Comparison of ENCODE assay signal across 8 mouse cellular contexts in the genomic region with DNA sequence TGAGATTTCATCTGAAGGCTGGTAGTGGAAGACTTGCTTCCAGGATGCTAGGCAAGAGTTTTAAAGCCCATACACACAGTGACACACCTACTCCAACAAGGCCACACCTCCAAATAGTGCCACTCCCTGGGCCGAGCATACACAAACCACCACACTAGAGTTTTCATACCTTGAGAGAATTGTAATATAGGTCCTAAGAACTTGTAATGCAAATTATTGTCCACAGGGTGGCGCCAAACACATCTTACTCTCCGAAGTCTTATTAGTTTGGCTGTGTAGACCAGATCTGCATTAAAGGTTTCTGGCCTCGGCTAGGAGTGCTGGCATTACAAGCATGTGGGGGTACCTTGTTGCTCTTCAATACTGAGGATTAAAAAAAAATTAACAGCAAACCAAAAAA. TPM values are rescaled to one million over a fixed set of nuclear protein-coding genes. Genes with fewer than 3 reads are reported as not detected.
DNase-seq lines count a peak whose midpoint lies in the region; ATAC-seq and TF ChIP-seq lines count a peak whose summit lies in the region.

No protein-coding gene starts in this region.

- no peak for TF ChIP-seq CTCF in thymus, adult 2 months (IDR thresholded peaks at IDR 0.05; ENCODE audit: borderline replicate concordance, control insufficient read depth, extremely low read depth, insufficient read depth, low read length, poor library complexity)

- H3K36me3 ChIP-seq in thymus, adult 2 months (ENCODE audit: control insufficient read depth, insufficient read depth, low read length), result no peaks in the 10 kb centered on the region
- H3K36me3 ChIP-seq in forebrain, embryonic 16.5 days (ENCODE audit: control insufficient read depth, insufficient read depth), result peaks cover 12% of the 10 kb centered on the region; the same call in 1 of the 2 replicates
- peaks cover 24% of the 10 kb centered on the region for H3K36me3 ChIP-seq in intestine, embryonic 14.5 days (ENCODE audit: control insufficient read depth, insufficient read depth, low read length)
- peaks cover 2% of the 10 kb centered on the region; the same call in 1 of the 2 replicates for H3K36me3 ChIP-seq in midbrain, embryonic 11.5 days (ENCODE audit: control insufficient read depth, insufficient read depth, low read length)

- no peak overlapping the region for H3K4me3 ChIP-seq in thymus, adult 2 months (ENCODE audit: control insufficient read depth, insufficient read depth, low read length)
- no peak overlapping the region for H3K4me3 ChIP-seq in forebrain, embryonic 16.5 days (replicated peaks; ENCODE audit: low read length)
- no peak overlapping the region for H3K4me3 ChIP-seq in intestine, embryonic 14.5 days (ENCODE audit: low read depth, low read length)
- H3K4me3 ChIP-seq in midbrain, embryonic 11.5 days (ENCODE audit: low read depth, low read length), result no peak overlapping the region

- no peaks in the 10 kb centered on the region for H3K9me3 ChIP-seq in forebrain, embryonic 16.5 days (ENCODE audit: control insufficient read depth, low read length)
- no peaks in the 10 kb centered on the region for H3K9me3 ChIP-seq in intestine, embryonic 14.5 days (ENCODE audit: control insufficient read depth, low read length)
- H3K9me3 ChIP-seq in midbrain, embryonic 11.5 days (ENCODE audit: control insufficient read depth, low read length), result no peaks in the 10 kb centered on the region

- ATAC-seq in cerebellum, adult (ENCODE audit: insufficient number of reproducible peaks, low FRiP score, low TSS enrichment), result peak; percentile 61; the same call in 1 of the 2 replicates
- peak; percentile 61 for ATAC-seq in forebrain, embryonic 16.5 days
- ATAC-seq in intestine, embryonic 14.5 days (replicated peaks; ENCODE audit: low FRiP score, low TSS enrichment, low read depth), result 0 out of 2 replicates have a peak, but pooled peaks have one; percentile 34
- peak; percentile 62; the same call in 1 of the 2 replicates for ATAC-seq in midbrain, embryonic 11.5 days (ENCODE audit: low FRiP score)

- DNase-seq in thymus, adult 2 months, result peak; percentile 43
- DNase-seq in thymus, adult 18-20 months, result no peak
- peak; percentile 73 for DNase-seq in intestine, embryonic 14.5 days (ENCODE audit: low spot score)
- peak; percentile 47 to 64 for DNase-seq in left cerebral cortex, postnatal 10 days (ENCODE audit: extremely low spot score in 1 of 2, low spot score in 2 of 2)
- DNase-seq in midbrain, embryonic 11.5 days (ENCODE audit: low spot score, missing footprints), result peak; percentile 95
- peak; percentile 23 for DNase-seq in spleen, adult 12 weeks (ENCODE audit: low spot score)

- H3K4me2 ChIP-seq in forebrain, embryonic 16.5 days (ENCODE audit: low read length), result no peak overlapping the region
- no peak overlapping the region for H3K4me2 ChIP-seq in intestine, embryonic 14.5 days (ENCODE audit: low read length)
- H3K4me2 ChIP-seq in midbrain, embryonic 11.5 days, result no peak overlapping the region

- intact Hi-C loops in left cerebral cortex, postnatal 10 days (cut with DNase I), result loop anchor here (5.0 kb wide), 2 partner anchors 39 to 94 kb away; a partner anchor contains a TSS

- H3K9ac ChIP-seq in forebrain, embryonic 16.5 days (replicated peaks; ENCODE audit: low read depth, low read length), result no peak overlapping the region
- H3K9ac ChIP-seq in intestine, embryonic 14.5 days (ENCODE audit: low read length), result no peak overlapping the region
- H3K9ac ChIP-seq in midbrain, embryonic 11.5 days (ENCODE audit: low read length), result no peak overlapping the region

- no peak for TF ChIP-seq POLR2A in thymus, adult 2 months (IDR thresholded peaks at IDR 0.05; ENCODE audit: control insufficient read depth, extremely low read depth, insufficient read depth, low read length, poor library complexity)

- H3K27ac ChIP-seq in thymus, adult 2 months (ENCODE audit: control insufficient read depth, insufficient read depth, low read length), result no peak overlapping the region
- no peak overlapping the region for H3K27ac ChIP-seq in forebrain, embryonic 16.5 days (ENCODE audit: low read length)
- H3K27ac ChIP-seq in intestine, embryonic 14.5 days (ENCODE audit: low read depth), result no peak overlapping the region
- no peak overlapping the region for H3K27ac ChIP-seq in midbrain, embryonic 11.5 days (ENCODE audit: low read depth, low read length)

- WGBS in thymus, adult 2 months, result 4% methylated on average over 4 of the region's 4 CpGs
- WGBS in forebrain, embryonic 16.5 days, result 6% methylated on average over 4 of the region's 4 CpGs
- 12% methylated on average over 4 of the region's 4 CpGs for WGBS in intestine, embryonic 14.5 days
- 14% methylated on average over 4 of the region's 4 CpGs for WGBS in midbrain, embryonic 11.5 days

- H3K27me3 ChIP-seq in thymus, adult 2 months (ENCODE audit: control insufficient read depth, insufficient read depth, low read length), result no peaks in the 10 kb centered on the region
- H3K27me3 ChIP-seq in forebrain, embryonic 16.5 days (replicated peaks; ENCODE audit: control insufficient read depth, insufficient read depth, low read length), result no peaks in the 10 kb centered on the region
- no peaks in the 10 kb centered on the region for H3K27me3 ChIP-seq in intestine, embryonic 14.5 days (replicated peaks; ENCODE audit: control insufficient read depth, insufficient read depth, low read length)
- H3K27me3 ChIP-seq in midbrain, embryonic 11.5 days (ENCODE audit: control insufficient read depth, insufficient read depth, low read length), result no peaks in the 10 kb centered on the region

- H3K4me1 ChIP-seq in thymus, adult 2 months (replicated peaks; ENCODE audit: control insufficient read depth, insufficient read depth, low read length), result no peaks in the 10 kb centered on the region
- no peaks in the 10 kb centered on the region for H3K4me1 ChIP-seq in forebrain, embryonic 16.5 days (replicated peaks; ENCODE audit: control insufficient read depth, insufficient read depth, low read length)
- no peaks in the 10 kb centered on the region for H3K4me1 ChIP-seq in intestine, embryonic 14.5 days (replicated peaks; ENCODE audit: control insufficient read depth, insufficient read depth, low read length)
- no peaks in the 10 kb centered on the region for H3K4me1 ChIP-seq in midbrain, embryonic 11.5 days (ENCODE audit: control insufficient read depth, insufficient read depth, low read length)

RNA-seq across cellular contexts. Expression of a gene that starts 17.7 kb away (rescaled TPM):
- 0.53 and 0.59 TPM in 2 replicates for polyA plus RNA-seq in thymus, adult 2 months (2012; rRNA removed)
- 0.47 and 0.52 TPM in 2 replicates for polyA plus RNA-seq in forebrain, embryonic 16.5 days (2015; fragmentation: Nextera tagmentation; extraction: Ambion mirVana)
- polyA plus RNA-seq in intestine, embryonic 14.5 days (2014; fragmentation: Nextera tagmentation; extraction: Ambion mirVana), result 1.7 and 1.9 TPM in 2 replicates
- total RNA-seq in left cerebral cortex, postnatal 10 days (2021), result 1 to 10 TPM in 1 of 2 experiments, under 1 TPM in 1; 0.85 to 1.1 TPM
- polyA plus RNA-seq in midbrain, embryonic 11.5 days (2014; fragmentation: Nextera tagmentation; extraction: Ambion mirVana), result 0.39 and 1.7 TPM in 2 replicates

RNA-seq across cellular contexts. Expression of a gene that starts 37.3 kb away (rescaled TPM):
- polyA plus RNA-seq in thymus, adult 2 months (2012; rRNA removed), result 23.5 and 28.0 TPM in 2 replicates
- polyA plus RNA-seq in forebrain, embryonic 16.5 days (2015; fragmentation: Nextera tagmentation; extraction: Ambion mirVana), result 13.2 and 17.3 TPM in 2 replicates
- 14.4 and 18.6 TPM in 2 replicates for polyA plus RNA-seq in intestine, embryonic 14.5 days (2014; fragmentation: Nextera tagmentation; extraction: Ambion mirVana)
- 10 to 100 TPM; 16.9 to 17.6 TPM for total RNA-seq in left cerebral cortex, postnatal 10 days (2021)
- 14.5 and 15.5 TPM in 2 replicates for polyA plus RNA-seq in midbrain, embryonic 11.5 days (2014; fragmentation: Nextera tagmentation; extraction: Ambion mirVana)

RNA-seq across cellular contexts. Expression of a gene that starts 44.4 kb away (rescaled TPM):
- 51.7 and 62.0 TPM in 2 replicates for polyA plus RNA-seq in thymus, adult 2 months (2012; rRNA removed)
- 124 and 129 TPM in 2 replicates for polyA plus RNA-seq in forebrain, embryonic 16.5 days (2015; fragmentation: Nextera tagmentation; extraction: Ambion mirVana)
- 125 and 136 TPM in 2 replicates for polyA plus RNA-seq in intestine, embryonic 14.5 days (2014; fragmentation: Nextera tagmentation; extraction: Ambion mirVana)
- total RNA-seq in left cerebral cortex, postnatal 10 days (2021), result 10 to 100 TPM; 19.8 to 21.5 TPM
- polyA plus RNA-seq in midbrain, embryonic 11.5 days (2014; fragmentation: Nextera tagmentation; extraction: Ambion mirVana), result 176 and 178 TPM in 2 replicates

RNA-seq across cellular contexts. Expression of a gene that starts 44.5 kb away (rescaled TPM):
- 115 and 149 TPM in 2 replicates for polyA plus RNA-seq in thymus, adult 2 months (2012; rRNA removed)
- polyA plus RNA-seq in forebrain, embryonic 16.5 days (2015; fragmentation: Nextera tagmentation; extraction: Ambion mirVana), result 19.9 and 21.8 TPM in 2 replicates
- polyA plus RNA-seq in intestine, embryonic 14.5 days (2014; fragmentation: Nextera tagmentation; extraction: Ambion mirVana), result 37.2 and 41.4 TPM in 2 replicates
- total RNA-seq in left cerebral cortex, postnatal 10 days (2021), result 1 to 10 TPM; 4.5 to 4.8 TPM
- polyA plus RNA-seq in midbrain, embryonic 11.5 days (2014; fragmentation: Nextera tagmentation; extraction: Ambion mirVana), result 49.8 and 55.3 TPM in 2 replicates

RNA-seq across cellular contexts. Expression of a gene that starts 56.9 kb away (rescaled TPM):
- polyA plus RNA-seq in thymus, adult 2 months (2012; rRNA removed), result 0.92 and 1.2 TPM in 2 replicates
- polyA plus RNA-seq in forebrain, embryonic 16.5 days (2015; fragmentation: Nextera tagmentation; extraction: Ambion mirVana), result 0.45 and 0.85 TPM in 2 replicates
- 0.43 TPM in 1 of 2 replicates, not detected in the other for polyA plus RNA-seq in intestine, embryonic 14.5 days (2014; fragmentation: Nextera tagmentation; extraction: Ambion mirVana)
- total RNA-seq in left cerebral cortex, postnatal 10 days (2021), result not detected
- polyA plus RNA-seq in midbrain, embryonic 11.5 days (2014; fragmentation: Nextera tagmentation; extraction: Ambion mirVana), result 0.25 and 0.44 TPM in 2 replicates

Comparison
In these comparisons a context has a peak if more than half of its experiments do, and no peak if none do; other contexts are left out.
1. DNase-seq: peak in thymus, adult 2 months (single experiment), intestine, embryonic 14.5 days (single experiment), left cerebral cortex, postnatal 10 days (2 of 2), midbrain, embryonic 11.5 days (single experiment) and spleen, adult 12 weeks (single experiment); none in thymus, adult 18-20 months (0 of 2).
2. Peak in every context shown above with its lines, with median percentiles within 50 percentile points of each other: ATAC-seq.